Mouse (Mus musculus): ENCODE results near the gene Fam169b.

GRCm38 (mm10) chr7:68227021-68227420, 46.6 kb upstream of the Fam169b start:
- TF ChIP-seq CTCF (conservative IDR thresholded peaks at IDR 0.05; ENCODE audit: low read length) (no peak), POU5F1 (IDR thresholded peaks at IDR 0.05; ENCODE audit: borderline replicate concordance, low read length) (no peak), NANOG (IDR thresholded peaks at IDR 0.05; ENCODE audit: borderline replicate concordance, low read length) (no peak)
